Mouse (Mus musculus): Measurements from ENCODE around the gene Cobl.

Gene Cobl

DNA sequence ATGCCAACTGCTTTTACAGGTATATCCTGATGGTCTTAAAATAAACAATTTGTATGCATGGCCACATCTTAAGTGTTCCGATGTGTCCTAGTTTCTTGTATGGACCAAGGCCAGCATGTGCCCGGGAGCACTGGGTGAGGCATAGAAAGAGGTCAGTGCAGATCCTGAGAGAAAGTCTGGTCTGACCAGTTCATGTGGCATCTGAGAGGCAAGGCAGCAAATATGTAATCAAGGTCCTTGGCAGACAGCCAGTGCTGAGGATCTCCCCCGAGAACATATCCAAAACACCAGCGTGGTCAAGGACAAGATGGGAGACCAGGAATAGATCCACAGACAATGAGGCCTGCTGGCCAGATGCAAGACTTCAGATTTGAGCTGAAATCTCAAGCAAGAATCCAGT lies 81.8 kb downstream of the Cobl start:
- DNase-seq (ENCODE audit: low spot score in 2 of 2): no peak

- no peak for DNase-seq (ENCODE audit: low spot score in 2 of 2)
Observed at GRCm38 (mm10) chr11:12381096-12381495, 83.7 kb downstream of the Cobl start.

- no peak for DNase-seq (ENCODE audit: low spot score in 2 of 2)
Observed at GRCm38 (mm10) chr11:12376628-12377027, 88.1 kb downstream of the Cobl start.

GRCm38 (mm10) chr11:12373106-12374098 lies 91.4 kb downstream of the Cobl start:
- DNase-seq (ENCODE audit: low spot score in 2 of 2): peak; percentile 71 to 84

DNA sequence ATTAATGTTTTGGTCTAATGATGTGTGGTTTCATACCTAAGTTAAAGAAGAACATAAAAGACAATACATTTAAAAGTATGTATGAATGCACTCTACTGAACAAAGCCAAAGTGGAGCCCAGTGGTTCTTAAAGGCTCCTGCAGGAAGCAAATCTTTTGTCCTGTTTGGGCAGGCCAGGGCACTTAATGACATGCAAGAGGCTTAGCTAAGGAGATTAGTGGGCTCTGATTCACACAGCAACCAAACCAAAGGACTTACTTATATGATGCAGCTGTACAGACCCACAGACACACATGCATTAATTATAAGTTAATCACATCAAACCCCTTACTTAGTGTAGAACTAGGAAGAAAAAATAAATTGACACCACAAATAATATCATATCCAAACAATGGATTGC lies 93.8 kb downstream of the Cobl start:
- DNase-seq (ENCODE audit: low spot score in 2 of 2): no peak

GRCm38 (mm10) chr11:12367426-12368178 lies 97.2 kb downstream of the Cobl start:
- no peak for DNase-seq (ENCODE audit: low spot score in 2 of 2)

DNA sequence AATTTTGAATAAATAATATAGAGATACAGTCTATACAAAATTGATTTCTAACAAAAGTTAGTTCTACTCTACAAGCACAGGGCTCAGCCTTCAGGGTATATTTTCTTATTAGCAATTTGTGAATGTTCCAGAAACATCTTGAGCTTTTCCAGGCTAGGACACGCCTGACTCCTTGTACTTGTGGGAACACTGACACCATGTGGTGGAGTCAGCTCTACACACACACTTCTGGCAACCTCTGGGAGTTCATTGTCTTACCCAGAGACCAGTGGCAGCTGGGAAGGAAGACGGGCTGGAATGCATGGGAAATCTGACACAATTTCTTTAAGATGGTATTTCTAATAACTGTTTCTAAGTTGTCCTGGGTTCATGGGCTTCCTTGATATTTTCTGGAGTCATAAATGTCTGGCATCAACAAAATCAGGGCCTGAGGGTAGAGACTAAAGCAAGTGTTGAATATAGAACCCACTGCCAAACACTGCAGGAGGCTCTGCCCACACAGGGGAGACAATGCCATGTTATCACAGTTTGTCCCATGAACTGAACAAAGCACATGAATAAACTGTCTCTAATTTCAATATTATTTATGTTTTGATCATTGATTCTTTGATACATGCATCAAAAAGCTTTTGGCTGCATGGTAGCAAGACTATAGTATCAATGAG lies 105.3 kb downstream of the Cobl start:
- peak in 1 of 2 experiments; percentile 37 for DNase-seq (ENCODE audit: low spot score in 2 of 2)

DNA sequence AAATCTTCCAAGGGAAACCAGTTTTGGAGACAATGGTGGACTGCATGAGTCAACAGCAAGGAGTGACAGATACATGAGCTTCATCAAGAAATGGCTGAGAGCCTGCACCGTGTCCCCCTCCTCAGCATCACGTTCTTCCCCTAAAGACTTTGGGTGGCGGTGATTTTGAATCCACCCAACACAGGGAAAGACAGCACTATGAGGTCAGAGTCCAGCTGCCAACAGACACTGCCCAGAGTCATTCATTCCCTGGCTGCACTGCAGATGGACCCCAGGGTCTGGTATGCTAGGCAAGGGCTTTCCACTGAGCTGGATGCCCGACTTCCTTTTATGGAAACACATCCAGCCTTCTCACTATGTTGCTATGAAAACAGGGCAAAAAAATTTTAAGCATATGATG lies 106.2 kb downstream of the Cobl start:
- no peak for DNase-seq (ENCODE audit: low spot score in 2 of 2)

- DNase-seq (ENCODE audit: low spot score in 2 of 2): no peak
Observed at GRCm38 (mm10) chr11:12355681-12356080, 109.1 kb downstream of the Cobl start.

DNA sequence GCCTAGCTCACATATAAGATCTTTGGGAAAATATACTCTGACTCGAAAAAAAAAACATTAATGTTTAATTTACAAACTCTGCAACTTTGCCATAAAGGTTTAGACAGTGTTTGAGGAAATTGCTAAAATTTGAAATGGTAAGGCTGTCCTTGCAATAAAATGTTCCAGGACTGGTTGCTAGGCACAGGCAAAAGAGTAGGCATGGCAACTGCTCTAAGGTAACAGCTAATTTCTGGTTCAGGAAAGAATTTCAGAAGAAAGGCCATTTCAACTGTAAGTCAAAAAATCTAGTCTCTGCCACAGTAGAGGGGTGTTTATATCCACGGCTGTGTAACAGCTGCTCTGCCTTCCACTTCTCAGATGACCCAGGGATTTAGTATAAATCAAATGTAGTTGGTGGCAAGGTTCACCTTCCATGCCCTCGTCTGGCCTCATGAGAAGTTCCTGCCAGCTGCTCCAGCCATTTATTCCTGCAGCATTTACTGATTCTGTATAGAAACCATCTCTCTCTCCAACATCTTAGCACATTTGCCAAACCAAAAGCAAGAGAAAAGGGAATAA lies 113.7 kb downstream of the Cobl start:
- DNase-seq (ENCODE audit: low spot score in 2 of 2): no peak

DNA sequence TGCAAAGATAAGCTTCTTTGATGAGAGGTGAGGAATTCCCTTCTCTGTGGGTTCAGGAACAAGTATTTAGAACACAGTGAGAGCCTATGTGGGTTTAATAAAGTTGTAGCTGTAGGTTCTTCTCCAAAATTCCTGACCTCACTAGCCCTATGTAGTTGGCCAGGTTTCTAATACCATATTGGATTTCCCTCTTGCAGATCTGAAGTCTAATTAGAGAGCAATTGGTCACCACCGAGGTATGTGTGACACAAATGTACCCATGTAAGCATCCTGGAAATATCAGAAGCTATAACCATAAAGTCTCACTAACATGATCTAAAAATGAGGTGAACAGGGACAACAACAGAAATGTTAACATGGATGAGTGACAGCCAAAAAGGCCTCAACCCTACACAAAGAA lies 114.7 kb downstream of the Cobl start:
- no peak for DNase-seq (ENCODE audit: low spot score in 2 of 2)

DNA sequence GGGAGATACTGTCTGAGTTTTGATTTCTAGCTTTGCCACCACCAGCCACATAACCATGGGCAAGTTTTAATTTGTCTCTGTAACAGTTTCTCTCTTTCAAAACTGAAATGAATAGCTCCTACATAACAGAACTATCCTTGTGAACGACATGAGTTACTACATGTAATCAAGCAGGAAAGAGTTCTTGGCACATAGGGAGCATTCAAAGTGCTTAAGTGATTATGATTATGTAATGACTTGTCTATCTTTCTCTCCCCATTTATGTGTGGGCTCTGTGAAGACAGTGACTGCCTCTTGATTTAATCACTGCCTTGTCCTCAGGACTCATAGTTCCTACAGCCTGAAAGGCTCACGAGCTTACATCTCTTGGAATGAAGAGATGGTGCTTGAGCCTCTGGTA lies 118.3 kb downstream of the Cobl start:
- DNase-seq (ENCODE audit: low spot score in 2 of 2): no peak

GRCm38 (mm10) chr11:12343686-12344085 lies 121.1 kb downstream of the Cobl start:
- DNase-seq (ENCODE audit: low spot score in 2 of 2): no peak

DNA sequence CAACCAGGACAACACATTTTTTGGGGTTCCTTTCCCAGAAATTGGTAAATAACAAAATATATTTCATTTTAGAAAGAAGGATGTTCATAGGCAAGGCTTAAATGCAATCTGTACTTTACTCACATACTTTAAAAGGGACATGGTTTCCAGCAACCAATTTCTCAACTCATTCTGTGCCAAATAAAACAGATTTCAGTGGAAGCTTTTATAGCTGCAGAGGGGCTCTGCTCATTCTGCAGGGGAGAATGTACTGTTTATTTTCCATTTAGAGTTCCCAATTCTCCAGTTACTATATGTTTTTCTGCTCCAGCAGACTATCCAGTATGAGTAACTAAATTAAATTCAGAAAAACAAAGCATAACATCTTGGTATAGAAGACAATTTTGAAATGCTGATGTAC lies 124.1 kb downstream of the Cobl start:
- DNase-seq (ENCODE audit: low spot score in 2 of 2): no peak

- DNase-seq (ENCODE audit: low spot score in 2 of 2): no peak
Observed at GRCm38 (mm10) chr11:12336145-12336544, 128.6 kb downstream of the Cobl start.

GRCm38 (mm10) chr11:12331997-12332396 lies 132.8 kb downstream of the Cobl start:
- DNase-seq (ENCODE audit: low spot score in 2 of 2): peak in 1 of 2 experiments; percentile 35

- no peak for DNase-seq (ENCODE audit: low spot score in 2 of 2)
Observed at GRCm38 (mm10) chr11:12321445-12321844, 143.3 kb downstream of the Cobl start.

DNA sequence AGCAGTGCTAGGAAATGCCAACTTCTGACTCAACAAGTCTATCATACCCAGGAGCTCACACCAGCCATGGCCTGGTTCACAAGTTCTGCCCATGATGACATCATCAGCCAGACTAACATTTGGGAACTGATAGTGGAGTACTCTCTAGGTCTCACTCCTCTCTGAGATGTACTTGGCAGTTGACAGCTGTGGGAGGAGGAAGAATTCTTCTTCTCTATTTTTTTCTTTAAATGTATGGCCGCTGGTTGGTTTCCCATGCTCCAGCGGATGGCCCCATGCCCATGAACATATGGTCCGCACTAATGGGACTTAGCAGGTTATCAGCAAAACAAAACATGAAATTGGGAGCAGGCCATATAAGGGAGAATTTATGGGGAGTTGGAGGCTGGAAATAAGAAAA lies 145.4 kb downstream of the Cobl start:
- DNase-seq (ENCODE audit: low spot score in 2 of 2): no peak

DNA sequence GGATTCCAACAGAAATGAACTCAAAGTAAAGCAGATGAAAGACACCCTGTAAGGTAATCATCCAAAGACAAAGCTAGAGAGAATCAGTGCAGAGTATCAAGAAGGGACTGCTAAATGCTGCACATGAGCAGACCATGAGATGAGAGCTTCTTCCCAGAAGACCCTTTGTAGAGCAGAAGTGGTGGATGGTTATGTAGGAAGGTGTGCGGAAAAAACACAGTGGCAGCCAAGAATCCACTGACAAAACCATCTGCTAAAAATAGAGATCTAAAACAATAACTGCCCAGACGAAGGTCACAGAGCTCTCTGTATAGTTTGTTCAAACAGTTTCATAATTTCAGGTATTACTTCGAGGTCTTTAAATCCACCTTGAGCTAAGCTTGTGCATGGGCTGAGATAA lies 149.1 kb downstream of the Cobl start:
- no peak for DNase-seq (ENCODE audit: low spot score in 2 of 2)

- DNase-seq (ENCODE audit: low spot score in 2 of 2): peak in 1 of 2 experiments; percentile 24
Observed at GRCm38 (mm10) chr11:12314278-12315043, 150.3 kb downstream of the Cobl start.

DNA sequence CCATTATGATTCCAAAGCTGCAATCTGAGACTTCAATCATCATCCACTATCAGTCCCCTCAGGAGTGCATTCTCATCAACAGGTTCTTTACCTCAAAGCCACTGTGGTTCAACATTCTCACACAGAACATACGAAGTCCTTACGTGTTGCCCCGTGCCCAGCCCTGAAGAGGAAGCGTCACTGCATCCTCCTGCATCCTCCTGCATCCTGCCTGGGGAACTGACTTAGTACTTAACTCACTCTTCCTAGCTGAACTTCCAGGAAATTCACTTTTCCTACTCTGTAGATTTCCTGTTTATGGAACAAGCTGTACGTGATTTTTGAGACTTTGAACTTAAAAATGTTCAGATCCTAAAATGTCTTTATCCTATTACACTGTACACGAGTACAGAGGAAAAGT lies 153.3 kb downstream of the Cobl start:
- DNase-seq (ENCODE audit: low spot score in 2 of 2): no peak
